ENCODE assay signal across 14 mouse cellular contexts in genomic region chr4:134061166-134061830, GRCm38 (mm10). TPM values are rescaled to one million over a fixed set of nuclear protein-coding genes. Genes with fewer than 3 reads are reported as not detected.
DNase-seq lines count a peak whose midpoint lies in the region; ATAC-seq lines count a peak whose summit lies in the region.
"Had no signal": no experiment of that assay in that cellular context is flagged by ENCODE, and none has a peak within 500 bp of the region (broad histone marks: within the 10 kb centered on the region; RNA-seq: fewer than 3 reads in every experiment).

No protein-coding gene starts in this region.

- H3K27me3 ChIP-seq in hindbrain, embryonic 11.5 days (ENCODE audit: control insufficient read depth, insufficient read depth, low read length), result peaks cover 6% of the 10 kb centered on the region

- no peaks in the 10 kb centered on the region for H3K4me1 ChIP-seq in hindbrain, embryonic 11.5 days (replicated peaks; ENCODE audit: control insufficient read depth, insufficient read depth, low read length)
- H3K4me1 ChIP-seq: hindbrain, embryonic 15.5 days had no signal

- WGBS in hindbrain, embryonic 11.5 days, result 66% methylated on average over 18 of the region's 18 CpGs

- H3K27ac ChIP-seq in hindbrain, embryonic 11.5 days (ENCODE audit: low read depth, low read length), result no peak overlapping the region
- H3K27ac ChIP-seq: hindbrain, embryonic 15.5 days had no signal

- no peaks in the 10 kb centered on the region for H3K36me3 ChIP-seq in hindbrain, embryonic 11.5 days (ENCODE audit: control insufficient read depth, insufficient read depth, low read length)
- H3K36me3 ChIP-seq: hindbrain, embryonic 15.5 days had no signal

- H3K4me2 ChIP-seq in hindbrain, embryonic 11.5 days (replicated peaks; ENCODE audit: low read depth, low read length), result no peak overlapping the region
- H3K4me2 ChIP-seq: hindbrain, embryonic 15.5 days had no signal

- DNase-seq in right cerebral cortex, adult 18-20 months, result peak; percentile 7
- no peak for DNase-seq in right cerebral cortex, postnatal 4 days
- DNase-seq in MN1 (ENCODE audit: low spot score), result peak; percentile 48
- DNase-seq in kidney, postnatal 36 days, result peak; percentile 44 to 65
- no peak for DNase-seq in hindbrain, embryonic 11.5 days (ENCODE audit: low spot score)
- DNase-seq in heart, adult 8-10 months (ENCODE audit: low spot score), result no peak
- DNase-seq in natural killer cell, adult 2 months (ENCODE audit: low spot score in 2 of 2), result no peak
- DNase-seq: cerebellum, adult 9-10 months; gastrocnemius, postnatal 10 days had no signal

- H3K9me3 ChIP-seq in hindbrain, embryonic 11.5 days (ENCODE audit: control insufficient read depth, low read length), result no peaks in the 10 kb centered on the region
- H3K9me3 ChIP-seq: hindbrain, embryonic 15.5 days had no signal

- ATAC-seq in hindbrain, embryonic 11.5 days (ENCODE audit: low FRiP score), result no peak
- ATAC-seq: midbrain, embryonic 16.5 days had no signal

- H3K4me3 ChIP-seq in hindbrain, embryonic 11.5 days (ENCODE audit: low read depth, low read length), result no peak overlapping the region
- H3K4me3 ChIP-seq: hindbrain, embryonic 15.5 days had no signal

- no peak overlapping the region for H3K9ac ChIP-seq in hindbrain, embryonic 11.5 days (ENCODE audit: low read depth, low read length)
- H3K9ac ChIP-seq: hindbrain, embryonic 15.5 days had no signal

RNA-seq across cellular contexts. Expression of gene Crybg2, which starts 0.7 kb away (rescaled TPM):
- 1.4 and 1.8 TPM in 2 replicates for polyA plus RNA-seq in hindbrain, embryonic 11.5 days (2014; fragmentation: Nextera tagmentation; extraction: Ambion mirVana)
- under 1 TPM in 1 of 4 experiments, not detected in 3; 0.50 TPM for total RNA-seq in heart, adult 8-10 months (2022)
- total RNA-seq: gastrocnemius, postnatal 10 days had no signal
- polyA plus RNA-seq: erythroblast, embryonic 14.5 days had no signal

RNA-seq across cellular contexts. Expression of gene Zfp683, which starts 7.7 kb away (rescaled TPM):
- polyA plus RNA-seq in hindbrain, embryonic 11.5 days (2014; fragmentation: Nextera tagmentation; extraction: Ambion mirVana), result not detected in 2 replicates
- total RNA-seq in heart, adult 8-10 months (2022), result not detected
- total RNA-seq: gastrocnemius, postnatal 10 days; left cerebral cortex, postnatal 25 days had no signal
- polyA plus RNA-seq: erythroblast, embryonic 14.5 days; hindbrain, embryonic 15.5 days; midbrain, embryonic 16.5 days; stomach, embryonic 14.5 days had no signal

RNA-seq across cellular contexts. Expression of gene Cd52, which starts 33.6 kb away (rescaled TPM):
- polyA plus RNA-seq in hindbrain, embryonic 11.5 days (2014; fragmentation: Nextera tagmentation; extraction: Ambion mirVana), result 4.5 and 5.1 TPM in 2 replicates
- 1 to 10 TPM; 1.6 to 4.8 (median 2.7) TPM for total RNA-seq in heart, adult 8-10 months (2022)

RNA-seq across cellular contexts. Expression of gene Ubxn11, which starts 41.1 kb away (rescaled TPM):
- polyA plus RNA-seq in hindbrain, embryonic 11.5 days (2014; fragmentation: Nextera tagmentation; extraction: Ambion mirVana), result 5.7 and 5.8 TPM in 2 replicates
- 1 to 10 TPM; 1.5 to 3.5 (median 2.5) TPM for total RNA-seq in heart, adult 8-10 months (2022)

RNA-seq across cellular contexts. Expression of gene Lin28a, which starts 42.7 kb away (rescaled TPM):
- 2.9 and 3.7 TPM in 2 replicates for polyA plus RNA-seq in hindbrain, embryonic 11.5 days (2014; fragmentation: Nextera tagmentation; extraction: Ambion mirVana)
- total RNA-seq in heart, adult 8-10 months (2022), result not detected
- total RNA-seq: left cerebral cortex, postnatal 25 days had no signal
- polyA plus RNA-seq: erythroblast, embryonic 14.5 days had no signal

Comparison
In these comparisons a context has a peak if more than half of its experiments do, and no peak if none do; other contexts are left out.
1. DNase-seq: peak in right cerebral cortex, adult 18-20 months (single experiment), MN1 (single experiment) and kidney, postnatal 36 days (2 of 2); none in right cerebral cortex, postnatal 4 days (single experiment), hindbrain, embryonic 11.5 days (single experiment), heart, adult 8-10 months (single experiment) and natural killer cell, adult 2 months (0 of 2).